Mouse (Mus musculus): ENCODE measurements around the gene Slc7a8. TPM values are rescaled to one million over a fixed set of nuclear protein-coding genes. Genes with fewer than 3 reads are reported as not detected.

Slc7a8 gene
- polyA plus RNA-seq, 1 experiment from 2014 or later, result 3.1 TPM

DNA sequence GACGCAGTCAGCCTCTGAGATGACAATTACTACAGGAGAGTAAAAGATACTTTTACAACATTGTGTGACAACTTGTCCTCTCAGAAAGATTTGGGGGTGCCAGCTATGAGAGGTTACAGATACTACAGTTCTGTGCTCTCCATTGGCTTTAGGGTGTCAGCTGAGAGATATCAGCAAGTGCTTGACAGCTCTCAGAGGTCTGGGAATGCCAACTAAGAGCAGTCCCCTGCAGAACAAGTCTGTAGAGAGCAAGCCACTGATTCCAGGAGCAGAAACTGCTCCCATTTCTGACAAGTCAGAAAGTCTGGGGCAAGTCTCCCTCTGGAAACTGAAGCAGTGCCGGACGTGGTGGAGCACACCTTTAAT is 27.9 kb upstream of the Slc7a8 start:
- Histone ChIP-seq H3K4me2 (replicated peaks; ENCODE audit: low read depth) (no peak overlapping the region), H3K9me3 (ENCODE audit: control insufficient read depth, low read length) (no peaks in the 10 kb centered on the region), H3K27ac (replicated peaks) (no peak overlapping the region), H3K4me3 (ENCODE audit: low read depth, low read length) (no peak overlapping the region), H3K36me3 (ENCODE audit: control insufficient read depth, insufficient read depth, low read length) (no peaks in the 10 kb centered on the region), H3K27me3 (ENCODE audit: control insufficient read depth, insufficient read depth, low read length) (no peaks in the 10 kb centered on the region), H3K9ac (ENCODE audit: low read length) (no peak overlapping the region), H3K4me1 (replicated peaks; ENCODE audit: control insufficient read depth, insufficient read depth) (no peaks in the 10 kb centered on the region)
- DNase-seq (ENCODE audit: low spot score) (no peak), ATAC-seq (ENCODE audit: low FRiP score, low TSS enrichment) (no peak)
- no peak for TF ChIP-seq EP300 (optimal IDR thresholded peaks at IDR 0.05)
- TF ChIP-seq CTCF (IDR thresholded peaks at IDR 0.05; ENCODE audit: low read depth), result no peak
- WGBS, result 79% methylated on average over 3 of the region's 3 CpGs

DNA sequence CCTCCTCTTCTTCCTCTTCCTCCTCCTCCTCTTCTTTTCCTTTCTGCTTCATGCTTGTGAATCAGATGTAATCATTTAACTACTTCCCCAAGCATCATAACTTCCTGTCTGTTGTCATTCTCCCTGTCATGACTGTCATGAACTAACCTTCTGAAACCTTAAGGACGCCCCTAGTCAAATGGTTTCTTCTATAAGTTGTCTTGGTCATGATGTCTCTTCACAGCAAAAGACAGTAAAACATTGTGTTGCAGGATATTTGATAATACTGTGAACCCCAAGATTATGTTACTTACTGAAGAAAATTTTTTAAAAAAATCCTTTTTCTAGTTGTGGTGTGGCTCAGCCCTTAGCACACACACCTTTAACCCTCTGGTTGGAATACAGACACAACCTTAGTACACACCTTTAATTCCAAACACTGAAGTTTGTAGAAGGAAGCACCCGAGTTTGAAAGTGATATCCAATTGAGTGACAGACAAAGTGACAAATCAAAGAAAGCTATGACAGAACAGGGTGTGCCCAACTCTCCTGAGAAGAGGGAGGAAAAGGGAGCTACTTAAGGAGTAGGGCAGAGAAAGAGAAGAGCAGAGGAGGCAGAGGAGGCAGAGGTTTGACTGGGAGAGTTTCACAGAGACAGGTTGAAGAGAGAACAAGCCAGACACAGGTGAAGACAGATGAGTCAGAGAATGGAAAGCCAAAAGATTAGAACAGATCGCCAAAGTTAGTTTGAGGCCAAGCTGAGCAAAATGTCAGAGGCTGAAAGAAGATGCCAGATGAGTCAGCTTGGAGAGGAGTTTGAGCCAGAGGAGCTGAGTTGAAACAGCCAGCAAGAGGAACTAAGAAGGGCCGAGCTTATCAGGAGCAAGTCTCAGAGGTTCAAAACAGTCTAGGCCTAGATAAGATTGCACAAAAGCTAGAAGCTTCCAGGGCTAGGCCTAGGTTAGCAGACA is 27.2 kb upstream of the Slc7a8 start:
- H3K9ac ChIP-seq (ENCODE audit: low read length), result no peak overlapping the region
- WGBS, result 59% methylated on average over 4 of the region's 4 CpGs
- H3K4me2 ChIP-seq (replicated peaks; ENCODE audit: low read depth), result no peak overlapping the region
- no peaks in the 10 kb centered on the region for H3K9me3 ChIP-seq (ENCODE audit: control insufficient read depth, low read length)
- no peaks in the 10 kb centered on the region for H3K4me1 ChIP-seq (replicated peaks; ENCODE audit: control insufficient read depth, insufficient read depth)
- DNase-seq (ENCODE audit: low spot score) (no peak), ATAC-seq (ENCODE audit: low FRiP score, low TSS enrichment) (no peak)
- no peak for TF ChIP-seq CTCF (IDR thresholded peaks at IDR 0.05; ENCODE audit: low read depth)
- no peak for TF ChIP-seq EP300 (optimal IDR thresholded peaks at IDR 0.05)
- H3K27me3 ChIP-seq (ENCODE audit: control insufficient read depth, insufficient read depth, low read length), result no peaks in the 10 kb centered on the region
- no peak overlapping the region for H3K4me3 ChIP-seq (ENCODE audit: low read depth, low read length)
- no peaks in the 10 kb centered on the region for H3K36me3 ChIP-seq (ENCODE audit: control insufficient read depth, insufficient read depth, low read length)
- H3K27ac ChIP-seq (replicated peaks), result no peak overlapping the region

- H3K4me2 ChIP-seq (replicated peaks; ENCODE audit: low read depth), result no peak overlapping the region
- no peaks in the 10 kb centered on the region for H3K27me3 ChIP-seq (ENCODE audit: control insufficient read depth, insufficient read depth, low read length)
- no peak overlapping the region for H3K4me3 ChIP-seq (ENCODE audit: low read depth, low read length)
- no peak overlapping the region for H3K9ac ChIP-seq (ENCODE audit: low read length)
- no peaks in the 10 kb centered on the region for H3K9me3 ChIP-seq (ENCODE audit: control insufficient read depth, low read length)
- DNase-seq (ENCODE audit: low spot score) (no peak), ATAC-seq (ENCODE audit: low FRiP score, low TSS enrichment) (no peak)
- TF ChIP-seq EP300 (optimal IDR thresholded peaks at IDR 0.05), result no peak
- no peak for TF ChIP-seq CTCF (IDR thresholded peaks at IDR 0.05; ENCODE audit: low read depth)
- 56% methylated on average over 4 of the region's 4 CpGs for WGBS
- no peak overlapping the region for H3K27ac ChIP-seq (replicated peaks)
- no peaks in the 10 kb centered on the region for H3K4me1 ChIP-seq (replicated peaks; ENCODE audit: control insufficient read depth, insufficient read depth)
- H3K36me3 ChIP-seq (ENCODE audit: control insufficient read depth, insufficient read depth, low read length), result no peaks in the 10 kb centered on the region
These were observed 24.4 kb upstream of the Slc7a8 start for GRCm38 (mm10) chr14:54806124-54806523.

DNA sequence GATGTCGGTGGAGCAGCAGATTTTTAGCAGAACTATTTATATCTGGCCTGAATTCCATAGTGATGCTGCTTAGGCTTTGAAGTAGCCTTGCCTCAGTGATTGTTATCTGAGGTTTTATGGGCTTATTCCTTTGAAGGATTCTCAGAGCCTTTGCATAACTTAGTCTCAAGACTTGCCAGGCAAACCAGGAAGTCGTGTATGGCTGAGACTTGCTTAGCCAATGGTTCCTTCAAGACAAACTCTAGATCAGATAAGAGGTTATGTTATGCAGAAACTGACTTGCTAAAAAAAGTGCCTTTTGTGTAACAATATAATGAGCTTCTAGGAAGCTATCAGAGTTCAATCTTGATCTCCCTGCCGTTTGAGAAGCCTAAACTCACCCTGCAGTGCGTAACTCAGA is 20.7 kb upstream of the Slc7a8 start:
- TF ChIP-seq EP300 (optimal IDR thresholded peaks at IDR 0.05) (no peak), CTCF (IDR thresholded peaks at IDR 0.05; ENCODE audit: low read depth) (no peak)
- Histone ChIP-seq H3K4me3 (ENCODE audit: low read depth, low read length) (no peak overlapping the region), H3K27ac (replicated peaks) (no peak overlapping the region), H3K4me1 (replicated peaks; ENCODE audit: control insufficient read depth, insufficient read depth) (no peaks in the 10 kb centered on the region), H3K27me3 (ENCODE audit: control insufficient read depth, insufficient read depth, low read length) (no peaks in the 10 kb centered on the region), H3K9ac (ENCODE audit: low read length) (no peak overlapping the region), H3K9me3 (ENCODE audit: control insufficient read depth, low read length) (no peaks in the 10 kb centered on the region), H3K36me3 (ENCODE audit: control insufficient read depth, insufficient read depth, low read length) (no peaks in the 10 kb centered on the region), H3K4me2 (replicated peaks; ENCODE audit: low read depth) (no peak overlapping the region)
- 65% methylated on average over 4 of the region's 4 CpGs for WGBS
- no peak for ATAC-seq (ENCODE audit: low FRiP score, low TSS enrichment)
- no peak for DNase-seq (ENCODE audit: low spot score)

- Histone ChIP-seq H3K4me3 (ENCODE audit: low read depth, low read length) (no peak overlapping the region), H3K27ac (replicated peaks) (no peak overlapping the region), H3K27me3 (ENCODE audit: control insufficient read depth, insufficient read depth, low read length) (no peaks in the 10 kb centered on the region), H3K4me1 (replicated peaks; ENCODE audit: control insufficient read depth, insufficient read depth) (no peaks in the 10 kb centered on the region), H3K36me3 (ENCODE audit: control insufficient read depth, insufficient read depth, low read length) (no peaks in the 10 kb centered on the region), H3K4me2 (replicated peaks; ENCODE audit: low read depth) (no peak overlapping the region), H3K9ac (ENCODE audit: low read length) (no peak overlapping the region), H3K9me3 (ENCODE audit: control insufficient read depth, low read length) (no peaks in the 10 kb centered on the region)
- ATAC-seq (ENCODE audit: low FRiP score, low TSS enrichment), result no peak
- peak; percentile 17 for DNase-seq (ENCODE audit: low spot score)
- TF ChIP-seq EP300 (optimal IDR thresholded peaks at IDR 0.05) (no peak), CTCF (IDR thresholded peaks at IDR 0.05; ENCODE audit: low read depth) (peak; percentile 43)
- WGBS, result 46% methylated on average over 10 of the region's 10 CpGs
These were observed 17.9 kb upstream of the Slc7a8 start for GRCm38 (mm10) chr14:54799686-54800085.

DNA sequence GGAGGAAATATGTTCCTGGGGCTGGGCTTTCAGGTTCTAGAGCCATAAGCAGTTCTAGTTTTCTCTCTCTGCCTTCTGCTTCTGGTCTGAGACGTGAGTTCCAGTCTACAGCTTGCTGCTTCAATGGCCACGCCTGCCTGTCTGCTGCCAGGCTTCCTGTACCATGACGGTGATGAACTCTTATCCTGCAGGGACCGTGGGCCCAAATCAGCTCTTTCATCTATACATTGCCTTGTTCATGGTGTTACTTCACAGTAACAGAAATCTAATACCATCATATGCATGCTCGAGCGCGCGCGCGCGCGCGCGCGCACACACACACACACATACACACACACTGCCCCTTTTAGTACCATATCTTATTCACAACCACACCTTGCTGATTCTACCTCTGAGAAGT is 15.0 kb upstream of the Slc7a8 start:
- ATAC-seq (ENCODE audit: low FRiP score, low TSS enrichment) (no peak), DNase-seq (ENCODE audit: low spot score) (no peak)
- H3K4me2 ChIP-seq (replicated peaks; ENCODE audit: low read depth), result no peak overlapping the region
- no peaks in the 10 kb centered on the region for H3K36me3 ChIP-seq (ENCODE audit: control insufficient read depth, insufficient read depth, low read length)
- H3K4me1 ChIP-seq (replicated peaks; ENCODE audit: control insufficient read depth, insufficient read depth), result no peaks in the 10 kb centered on the region
- H3K27ac ChIP-seq (replicated peaks), result no peak overlapping the region
- no peaks in the 10 kb centered on the region for H3K27me3 ChIP-seq (ENCODE audit: control insufficient read depth, insufficient read depth, low read length)
- no peak overlapping the region for H3K4me3 ChIP-seq (ENCODE audit: low read depth, low read length)
- no peaks in the 10 kb centered on the region for H3K9me3 ChIP-seq (ENCODE audit: control insufficient read depth, low read length)
- 89% methylated on average over 15 of the region's 15 CpGs for WGBS
- H3K9ac ChIP-seq (ENCODE audit: low read length), result no peak overlapping the region
- TF ChIP-seq CTCF (IDR thresholded peaks at IDR 0.05; ENCODE audit: low read depth), result no peak
- TF ChIP-seq EP300 (optimal IDR thresholded peaks at IDR 0.05), result no peak
